In the genomic region with DNA sequence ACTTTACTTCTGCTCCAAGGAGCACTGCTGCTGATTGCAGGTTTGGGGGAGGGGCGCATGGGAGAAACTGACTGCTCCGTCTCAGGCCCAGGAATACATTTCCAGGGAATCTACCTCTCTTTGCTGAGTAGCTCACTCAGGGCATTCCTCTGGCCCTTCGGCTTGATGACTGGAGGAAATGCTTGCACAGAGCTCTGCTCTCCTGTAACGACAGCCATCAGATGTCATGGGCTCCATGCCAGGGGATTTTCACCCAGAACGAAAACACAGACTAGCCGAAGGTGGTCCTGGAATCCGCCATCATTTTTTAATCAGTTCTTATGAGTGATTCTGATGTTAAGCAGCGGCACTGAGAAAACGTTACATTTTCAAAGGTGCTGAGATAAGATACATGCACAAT, we compare ENCODE assay signal across 16 mouse cellular contexts.
DNase-seq lines count a peak whose midpoint lies in the region; ATAC-seq and TF ChIP-seq lines count a peak whose summit lies in the region.
"Had no signal": no experiment of that assay in that cellular context is flagged by ENCODE, and none has a peak within 500 bp of the region (broad histone marks: within the 10 kb centered on the region; RNA-seq: fewer than 3 reads in every experiment).

No protein-coding gene starts in this region.

- peaks cover 7% of the 10 kb centered on the region for H3K9me3 ChIP-seq in heart, embryonic 13.5 days
- peaks cover 9% of the 10 kb centered on the region; the same call in 1 of the 2 replicates for H3K9me3 ChIP-seq in embryonic facial prominence, embryonic 10.5 days
- H3K9me3 ChIP-seq: liver, embryonic 12.5 days; neural tube, embryonic 12.5 days had no signal

- TF ChIP-seq POLR2A in brain, embryonic 14.5 days (IDR thresholded peaks at IDR 0.05; ENCODE audit: borderline replicate concordance, extremely low read depth, insufficient read depth, insufficient read length, poor library complexity, severe bottlenecking) = no peak

- 22% methylated on average over 9 of the region's 9 CpGs for WGBS in heart, embryonic 13.5 days
- 74% methylated on average over 9 of the region's 9 CpGs for WGBS in embryonic facial prominence, embryonic 10.5 days

- no peak for TF ChIP-seq CTCF in brain, embryonic 14.5 days (IDR thresholded peaks at IDR 0.05; ENCODE audit: borderline replicate concordance, extremely low read depth, insufficient read depth, insufficient read length)

- H3K36me3 ChIP-seq in heart, embryonic 13.5 days = no peaks in the 10 kb centered on the region
- H3K36me3 ChIP-seq in embryonic facial prominence, embryonic 10.5 days (replicated peaks) = no peaks in the 10 kb centered on the region
- H3K36me3 ChIP-seq: hindbrain, embryonic 13.5 days; liver, embryonic 12.5 days; neural tube, embryonic 12.5 days had no signal

- intact Hi-C loops in heart, postnatal 10 days (cut with DNase I) = no loop called here

- no peak overlapping the region for H3K4me3 ChIP-seq in heart, embryonic 13.5 days
- no peak overlapping the region for H3K4me3 ChIP-seq in embryonic facial prominence, embryonic 10.5 days
- H3K4me3 ChIP-seq: hindbrain, embryonic 13.5 days; left cerebral cortex, adult 2 months; liver, embryonic 12.5 days; neural tube, embryonic 12.5 days had no signal

- peak overlapping the region; percentile 53; the same call in 1 of the 2 replicates for H3K27ac ChIP-seq in heart, embryonic 13.5 days (replicated peaks)
- 0 out of 2 replicates have a peak overlapping the region, but pooled peaks have one; percentile 7 for H3K27ac ChIP-seq in embryonic facial prominence, embryonic 10.5 days (replicated peaks)
- H3K27ac ChIP-seq: hindbrain, embryonic 13.5 days; left cerebral cortex, adult 2 months; liver, embryonic 12.5 days; neural tube, embryonic 12.5 days had no signal

- H3K4me1 ChIP-seq in heart, embryonic 13.5 days = peaks cover 29% of the 10 kb centered on the region
- H3K4me1 ChIP-seq in embryonic facial prominence, embryonic 10.5 days = peaks cover 26% of the 10 kb centered on the region
- H3K4me1 ChIP-seq: liver, embryonic 12.5 days; neural tube, embryonic 12.5 days had no signal

- no peak for ATAC-seq in heart, embryonic 13.5 days (ENCODE audit: extremely low read depth, insufficient number of reproducible peaks, low FRiP score, low TSS enrichment)
- ATAC-seq: inflammation-experienced regulatory T-cells, adult 6 months; liver, embryonic 12.5 days had no signal

- H3K27me3 ChIP-seq in heart, embryonic 13.5 days (replicated peaks) = no peaks in the 10 kb centered on the region
- H3K27me3 ChIP-seq in embryonic facial prominence, embryonic 10.5 days (replicated peaks; ENCODE audit: low read depth, poor library complexity, severe bottlenecking) = no peaks in the 10 kb centered on the region
- H3K27me3 ChIP-seq: hindbrain, embryonic 13.5 days; liver, embryonic 12.5 days; neural tube, embryonic 12.5 days had no signal

- DNase-seq in heart, postnatal 10 days = no peak
- DNase-seq in kidney, postnatal 36 days = peak; percentile 4 to 21
- DNase-seq in kidney, adult 11 months = no peak
- DNase-seq in brain, embryonic 14.5 days (ENCODE audit: low read depth) = peak; percentile 12
- no peak for DNase-seq in embryonic facial prominence, embryonic 10.5 days (ENCODE audit: low spot score)
- DNase-seq in spleen, postnatal 36 days (ENCODE audit: low spot score in 2 of 2) = no peak
- DNase-seq: cerebellum, adult 2 months; lung, adult 2 months; thymus, postnatal 14 days had no signal

- H3K4me2 ChIP-seq in heart, embryonic 13.5 days = peak overlapping the region; percentile 49
- H3K4me2 ChIP-seq: hindbrain, embryonic 13.5 days; liver, embryonic 12.5 days; midbrain, embryonic 11.5 days; neural tube, embryonic 12.5 days had no signal

- no peak overlapping the region for H3K9ac ChIP-seq in heart, embryonic 13.5 days
- H3K9ac ChIP-seq: hindbrain, embryonic 13.5 days; liver, embryonic 12.5 days; neural tube, embryonic 12.5 days had no signal

Comparison
In these comparisons a context has a peak if more than half of its experiments do, and no peak if none do; other contexts are left out.
1. DNase-seq: peak in kidney, postnatal 36 days (2 of 2) and brain, embryonic 14.5 days (single experiment); none in heart, postnatal 10 days (0 of 2), kidney, adult 11 months (single experiment), embryonic facial prominence, embryonic 10.5 days (single experiment) and spleen, postnatal 36 days (0 of 2).